Mouse (Mus musculus): ENCODE results near the gene Adamtsl5.

DNA sequence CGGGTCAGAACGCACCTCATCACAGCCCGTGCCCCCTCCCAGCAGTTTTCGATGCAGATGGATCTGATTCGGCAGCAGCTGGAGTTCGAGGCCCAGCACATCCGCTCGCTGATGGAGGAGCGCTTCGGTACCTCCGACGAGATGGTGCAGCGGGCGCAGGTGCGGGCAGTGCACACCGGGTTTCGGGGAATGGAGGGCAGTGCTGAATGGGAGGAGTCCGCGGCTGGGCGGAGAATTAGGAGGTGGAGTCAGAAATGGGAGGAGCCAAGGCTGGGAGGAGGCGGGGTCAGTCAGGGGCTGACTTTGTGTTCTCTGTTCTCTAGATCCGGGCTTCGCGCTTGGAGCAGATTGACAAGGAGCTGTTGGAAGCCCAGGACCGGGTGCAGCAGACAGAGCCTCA, 43.4 kb downstream of the Adamtsl5 start:
- TF ChIP-seq CTCF (IDR thresholded peaks at IDR 0.05; ENCODE audit: low read depth, low read length), result no peak
- TF ChIP-seq GATA1 (IDR thresholded peaks at IDR 0.05; ENCODE audit: borderline replicate concordance, low read length), result no peak
- TF ChIP-seq GATA2 (IDR thresholded peaks at IDR 0.05; ENCODE audit: borderline replicate concordance, low read depth, low read length), result no peak
- TF ChIP-seq TAL1 (conservative IDR thresholded peaks at IDR 0.05; ENCODE audit: low read depth, low read length), result no peak
- TF ChIP-seq POLR2AphosphoS5 (IDR thresholded peaks at IDR 0.05; ENCODE audit: insufficient replicate concordance, low read depth, low read length), result no peak
